Mouse (Mus musculus): ENCODE results near the gene Slc6a4. TPM values are rescaled to one million over a fixed set of nuclear protein-coding genes. Genes with fewer than 3 reads are reported as not detected.

The Slc6a4 gene
- polyA plus RNA-seq (2015; fragmentation: Nextera tagmentation; extraction: Ambion mirVana) = 0.25 and 0.36 TPM in 2 replicates

DNA sequence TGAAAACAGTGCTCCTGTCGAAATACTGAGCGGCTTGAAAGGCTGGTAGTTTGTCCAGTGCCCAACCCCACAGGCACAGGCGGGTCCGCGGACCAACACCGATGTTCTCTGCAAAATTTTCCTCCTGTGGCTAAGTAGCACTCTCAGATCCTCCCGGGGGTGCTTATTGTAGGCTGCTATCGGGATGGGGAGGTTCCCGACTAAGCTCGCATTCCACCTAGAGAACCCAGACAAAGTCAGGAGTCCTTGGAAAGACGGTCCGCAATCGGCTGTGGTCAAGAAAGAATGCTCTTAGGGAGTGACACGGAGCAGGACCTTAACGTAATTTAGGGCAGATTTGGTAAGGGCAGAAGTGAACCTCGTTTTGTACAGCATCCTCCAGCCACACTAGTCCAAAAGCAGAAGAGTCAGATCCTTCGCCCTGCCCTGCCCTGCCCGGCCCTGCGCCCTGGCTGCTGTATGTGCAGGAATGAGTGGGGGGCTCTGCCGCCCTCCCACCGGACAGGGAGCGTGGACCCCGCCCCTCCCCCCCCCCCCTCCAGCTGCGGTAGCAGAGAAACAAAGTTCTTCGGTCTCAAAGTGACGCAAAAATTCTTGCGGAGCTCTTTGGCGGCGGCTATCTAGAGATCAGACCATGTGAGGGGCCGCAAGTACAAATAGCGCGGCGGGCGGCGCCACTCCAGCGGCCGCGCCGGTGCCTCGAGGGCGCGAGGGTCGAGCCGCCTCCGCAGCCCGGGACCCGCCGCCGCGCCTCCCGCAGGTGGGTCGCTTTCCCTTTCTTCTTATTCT is at the start of gene Slc6a4:
TSS of gene Slc6a4 (plus strand) at position 688 of the 789 bp plus-strand sequence.
- Histone ChIP-seq H3K9ac (peak within 1 kb of the TSS; percentile 64), H3K27me3 (peaks cover 78% of the 10 kb centered on the region), H3K27ac (replicated peaks) (no peak within 1 kb of the TSS), H3K4me1 (replicated peaks) (peaks cover 24% of the 10 kb centered on the region), H3K36me3 (no peaks in the 10 kb centered on the region), H3K4me3 (peak within 1 kb of the TSS; percentile 47), H3K4me2 (peak within 1 kb of the TSS; percentile 85), H3K9me3 (no peaks in the 10 kb centered on the region)
- under 1% methylated on average over 52 of the region's 52 CpGs for WGBS
- ATAC-seq (ENCODE audit: low read depth) = peak; percentile 19; the same call in 1 of the 2 replicates

DNA sequence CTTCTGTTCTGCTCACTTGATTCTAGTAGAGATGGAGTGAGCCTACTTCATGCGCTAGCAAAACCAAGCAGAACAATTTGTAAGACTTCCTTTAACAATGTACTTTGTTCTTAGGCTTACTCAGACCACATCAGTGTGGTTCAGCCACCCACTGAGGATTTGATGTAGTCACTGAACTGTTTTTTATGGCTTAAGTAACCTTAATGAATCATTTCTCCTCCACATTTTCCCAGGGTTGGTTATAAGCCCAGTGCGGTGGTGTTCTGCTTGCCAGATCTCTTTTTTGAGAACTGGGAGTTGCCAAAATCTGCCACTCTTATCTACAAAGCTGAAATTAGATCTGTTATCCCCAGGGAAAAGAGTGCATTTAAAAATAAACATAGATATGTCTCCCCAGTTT is 44.9 kb upstream of the Slc6a4 start:
- H3K4me2 ChIP-seq = no peak overlapping the region
- WGBS = 96% methylated on average over 2 of the region's 2 CpGs
- no peaks in the 10 kb centered on the region for H3K27me3 ChIP-seq
- H3K9ac ChIP-seq = no peak overlapping the region
- H3K27ac ChIP-seq (replicated peaks) = no peak overlapping the region
- H3K36me3 ChIP-seq = peaks cover 82% of the 10 kb centered on the region
- H3K9me3 ChIP-seq = no peaks in the 10 kb centered on the region
- H3K4me3 ChIP-seq = no peak overlapping the region
- no peak for ATAC-seq (ENCODE audit: low read depth)
- no peaks in the 10 kb centered on the region for H3K4me1 ChIP-seq (replicated peaks)

DNA sequence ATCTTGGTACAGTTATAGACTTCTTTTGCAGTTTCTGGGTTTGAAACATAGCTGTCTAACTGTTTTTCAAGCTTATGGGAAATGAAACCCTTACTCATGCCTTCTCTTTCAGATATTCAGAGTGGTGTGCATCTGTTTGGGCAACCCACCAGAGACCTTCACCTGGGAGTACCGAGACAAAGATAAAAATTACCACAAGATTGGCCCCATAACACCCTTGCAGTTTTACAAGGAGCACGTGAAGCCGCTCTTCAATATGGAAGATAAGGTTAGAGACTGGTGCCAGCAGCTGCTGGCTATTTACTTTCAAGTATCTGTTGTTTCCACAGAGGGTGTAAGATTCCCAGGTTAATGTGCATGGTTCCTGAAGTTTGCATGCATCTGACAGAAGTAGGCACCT is 32.7 kb upstream of the Slc6a4 start:
- 98% methylated on average over 3 of the region's 3 CpGs for WGBS
- no peaks in the 10 kb centered on the region for H3K27me3 ChIP-seq
- H3K36me3 ChIP-seq = peaks cover 92% of the 10 kb centered on the region
- no peak overlapping the region for H3K9ac ChIP-seq
- H3K9me3 ChIP-seq = no peaks in the 10 kb centered on the region
- no peak overlapping the region for H3K4me3 ChIP-seq
- H3K4me2 ChIP-seq = no peak overlapping the region
- no peak overlapping the region for H3K27ac ChIP-seq (replicated peaks)
- ATAC-seq (ENCODE audit: low read depth) = no peak
- no peaks in the 10 kb centered on the region for H3K4me1 ChIP-seq (replicated peaks)

DNA sequence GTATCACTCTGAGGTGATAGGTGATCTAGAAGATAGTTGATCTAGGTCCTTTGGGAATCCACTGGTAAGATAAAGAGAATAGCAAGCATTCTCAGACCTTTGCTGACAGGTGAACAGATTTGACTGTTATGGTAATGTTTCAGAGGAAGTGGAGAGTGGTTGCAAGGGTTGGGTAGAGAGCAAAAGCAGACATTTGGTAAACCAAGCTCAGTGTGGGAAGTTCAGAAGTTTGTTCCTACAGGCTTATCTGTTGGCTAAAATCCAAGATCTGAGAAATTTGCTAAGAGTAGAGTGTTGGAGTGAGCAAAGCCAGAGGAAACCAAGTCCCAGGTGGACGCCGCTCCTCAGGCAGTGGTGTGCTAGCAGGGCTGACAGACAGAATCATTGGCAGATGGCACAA is 28.1 kb upstream of the Slc6a4 start:
- Histone ChIP-seq H3K4me3 (no peak overlapping the region), H3K4me2 (no peak overlapping the region), H3K27ac (replicated peaks) (no peak overlapping the region), H3K4me1 (replicated peaks) (no peaks in the 10 kb centered on the region), H3K36me3 (peaks cover 90% of the 10 kb centered on the region), H3K9me3 (no peaks in the 10 kb centered on the region), H3K27me3 (no peaks in the 10 kb centered on the region), H3K9ac (no peak overlapping the region)
- ATAC-seq (ENCODE audit: low read depth) = no peak
- WGBS = 100% methylated on average over 2 of the region's 2 CpGs

DNA sequence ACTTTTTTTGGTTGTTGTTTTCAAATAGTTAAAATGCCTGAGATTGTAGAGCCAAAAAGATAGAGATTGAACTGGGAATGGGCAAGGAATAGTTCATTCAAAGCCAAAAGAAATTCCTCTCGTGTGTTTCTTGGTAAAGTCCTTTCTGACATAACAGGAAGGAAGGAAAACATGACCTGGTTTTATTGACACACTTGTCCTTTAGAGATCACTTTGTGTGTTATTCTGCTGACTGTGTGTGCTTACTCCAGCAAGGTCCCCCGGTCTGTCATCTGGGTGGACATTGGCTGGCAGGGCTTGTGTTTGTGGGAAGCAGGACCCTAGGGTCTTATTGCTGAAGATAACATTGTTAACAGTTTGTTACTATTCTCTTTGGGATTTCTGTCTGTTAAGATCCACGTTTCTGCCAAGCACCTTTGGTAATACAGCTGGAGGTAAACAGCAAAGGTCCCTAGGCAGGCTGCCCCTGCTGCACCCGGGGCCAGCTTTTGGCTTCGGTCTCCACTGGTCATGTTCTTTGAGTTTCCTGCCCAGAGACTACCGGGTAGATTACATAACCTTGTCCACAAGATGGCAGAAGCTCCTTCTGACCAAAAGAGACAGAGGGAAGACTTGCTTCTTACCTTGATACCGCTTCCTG is 23.6 kb upstream of the Slc6a4 start:
- 91% methylated on average over 7 of the region's 7 CpGs for WGBS
- ATAC-seq (ENCODE audit: low read depth) = no peak

DNA sequence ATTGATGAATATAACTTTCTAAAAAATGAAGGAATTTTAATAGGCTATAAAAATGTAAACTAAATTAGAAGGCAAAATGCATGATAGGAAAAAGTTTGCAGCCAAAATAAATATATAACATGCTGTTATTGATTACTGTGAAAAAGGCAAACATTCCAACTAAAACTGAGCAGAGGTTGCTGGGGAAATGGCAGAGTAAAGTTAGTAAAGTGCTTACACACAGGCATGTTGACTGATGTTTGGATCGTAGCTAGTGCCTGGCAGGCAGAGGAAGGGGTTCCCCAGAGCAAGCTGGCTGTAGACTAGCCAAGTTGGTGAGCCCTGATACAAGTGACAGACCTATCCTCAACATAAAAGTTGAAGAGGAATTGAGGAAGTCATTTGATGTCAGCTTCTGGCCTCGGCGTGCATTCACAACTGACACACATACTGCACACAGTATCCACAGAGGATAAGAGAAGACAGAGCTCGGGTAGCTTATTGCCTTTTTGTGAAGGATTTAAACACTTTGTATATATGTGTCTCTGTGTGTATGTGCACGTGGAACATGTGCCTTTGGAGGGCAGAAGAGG is 16.7 kb upstream of the Slc6a4 start:
- Histone ChIP-seq H3K9ac (no peak overlapping the region), H3K27ac (replicated peaks) (no peak overlapping the region), H3K4me1 (replicated peaks) (no peaks in the 10 kb centered on the region), H3K4me3 (no peak overlapping the region), H3K4me2 (no peak overlapping the region), H3K27me3 (no peaks in the 10 kb centered on the region), H3K9me3 (no peaks in the 10 kb centered on the region), H3K36me3 (peaks cover 69% of the 10 kb centered on the region)
- WGBS = 84% methylated on average over 5 of the region's 5 CpGs
- no peak for ATAC-seq (ENCODE audit: low read depth)

More for the DNA sequence above, 23.6 kb upstream of the Slc6a4 start:
- Histone ChIP-seq H3K9me3 (0 out of 2 replicates have a peak, but pooled peaks cover 3% of the 10 kb centered on the region), H3K36me3 (peaks cover 87% of the 10 kb centered on the region), H3K4me1 (replicated peaks) (no peaks in the 10 kb centered on the region), H3K9ac (no peak overlapping the region), H3K27me3 (no peaks in the 10 kb centered on the region), H3K27ac (replicated peaks) (no peak overlapping the region), H3K4me3 (no peak overlapping the region), H3K4me2 (no peak overlapping the region)

DNA sequence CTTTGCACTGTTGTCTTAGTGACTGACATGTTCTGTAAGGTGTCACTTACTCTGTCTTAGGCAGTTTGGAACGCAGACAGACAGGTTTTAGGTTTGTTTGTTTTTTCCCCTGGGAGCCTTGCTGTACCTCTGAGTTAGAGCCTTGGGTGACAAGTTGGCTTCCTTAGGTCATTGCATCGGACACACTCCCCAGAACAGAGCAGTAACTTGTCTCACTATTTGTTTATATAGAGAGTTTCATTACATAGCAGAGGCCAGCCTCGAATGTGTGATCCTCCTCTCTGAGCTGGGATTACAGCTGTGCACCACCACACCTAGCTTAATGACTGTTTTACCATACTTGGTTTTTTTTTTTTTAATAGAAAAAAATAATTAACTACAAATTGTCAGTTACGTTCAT is 16.0 kb upstream of the Slc6a4 start:
- no peak for ATAC-seq (ENCODE audit: low read depth)
- 95% methylated on average over 4 of the region's 4 CpGs for WGBS
- Histone ChIP-seq H3K4me2 (no peak overlapping the region), H3K9me3 (no peaks in the 10 kb centered on the region), H3K9ac (no peak overlapping the region), H3K4me1 (replicated peaks) (no peaks in the 10 kb centered on the region), H3K4me3 (no peak overlapping the region), H3K27ac (replicated peaks) (no peak overlapping the region), H3K27me3 (no peaks in the 10 kb centered on the region), H3K36me3 (peaks cover 74% of the 10 kb centered on the region)

DNA sequence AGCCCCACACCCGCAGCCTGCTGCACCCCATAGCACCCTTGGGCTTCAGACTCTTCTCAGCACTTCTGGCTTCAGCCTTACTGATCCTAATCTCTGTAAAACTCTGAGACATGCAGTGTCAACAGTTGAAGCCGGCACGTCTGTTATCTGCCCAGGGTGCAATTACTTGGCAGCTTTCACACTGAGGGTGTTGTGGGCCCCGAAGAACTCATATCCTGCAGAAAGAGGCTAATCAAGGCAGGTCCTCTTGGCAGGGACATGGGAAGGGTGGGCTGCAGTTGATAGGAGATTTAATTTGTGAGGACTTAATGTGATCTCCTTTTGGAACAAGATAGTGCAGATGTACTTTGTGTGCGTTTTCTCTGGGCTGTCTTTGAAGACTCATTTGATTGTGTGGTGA is 14.8 kb upstream of the Slc6a4 start:
- no peak overlapping the region for H3K4me2 ChIP-seq
- WGBS = 89% methylated on average over 5 of the region's 5 CpGs
- H3K9me3 ChIP-seq = no peaks in the 10 kb centered on the region
- no peak overlapping the region for H3K27ac ChIP-seq (replicated peaks)
- peaks cover 74% of the 10 kb centered on the region for H3K36me3 ChIP-seq
- no peak overlapping the region for H3K4me3 ChIP-seq
- ATAC-seq (ENCODE audit: low read depth) = no peak
- no peak overlapping the region for H3K9ac ChIP-seq
- H3K27me3 ChIP-seq = no peaks in the 10 kb centered on the region
- no peaks in the 10 kb centered on the region for H3K4me1 ChIP-seq (replicated peaks)

DNA sequence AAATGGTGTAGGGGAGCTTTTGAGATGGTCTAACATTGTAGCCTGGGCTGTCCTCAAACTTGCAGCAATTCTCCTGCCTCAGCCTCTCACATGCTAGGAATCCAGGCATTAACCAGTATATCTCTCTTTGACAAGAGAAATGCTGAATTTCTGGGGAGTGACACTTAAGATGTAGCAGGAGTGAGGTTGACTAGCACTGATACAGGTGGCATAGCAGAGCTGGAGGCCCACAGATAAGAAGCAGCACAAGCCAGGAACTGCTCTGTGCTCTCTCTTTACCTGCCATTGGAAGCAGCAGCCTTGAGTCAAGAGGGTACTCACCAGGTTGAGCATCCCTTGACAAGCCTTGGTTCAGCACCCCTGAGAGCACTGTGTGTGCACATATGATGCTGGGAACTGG is 14.2 kb upstream of the Slc6a4 start:
- Histone ChIP-seq H3K4me1 (replicated peaks) (no peaks in the 10 kb centered on the region), H3K27me3 (no peaks in the 10 kb centered on the region), H3K4me3 (no peak overlapping the region), H3K27ac (replicated peaks) (no peak overlapping the region), H3K9me3 (no peaks in the 10 kb centered on the region), H3K4me2 (no peak overlapping the region), H3K9ac (no peak overlapping the region), H3K36me3 (peaks cover 69% of the 10 kb centered on the region)
- no peak for ATAC-seq (ENCODE audit: low read depth)

DNA sequence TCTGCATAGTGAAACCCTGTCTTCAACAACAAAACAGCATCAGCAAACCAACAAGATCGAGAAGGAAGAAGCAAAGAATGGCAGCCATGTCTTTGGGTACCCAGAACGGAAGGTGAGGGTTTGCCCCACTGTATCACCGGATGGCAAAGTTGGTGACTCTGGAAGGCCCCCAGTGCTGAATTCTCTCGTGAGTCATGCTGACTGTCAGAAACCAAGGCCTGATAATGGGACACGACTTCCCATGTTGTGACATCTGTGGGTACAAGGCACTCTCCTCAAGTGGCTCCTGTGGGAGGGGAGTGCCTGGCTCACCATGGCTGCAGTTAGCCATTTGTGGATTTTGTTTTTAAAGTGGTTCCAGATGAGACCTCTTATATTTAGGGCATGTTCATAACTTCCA is 7.6 kb upstream of the Slc6a4 start:
- Histone ChIP-seq H3K27ac (replicated peaks) (no peak overlapping the region), H3K9ac (no peak overlapping the region), H3K27me3 (peaks cover 7% of the 10 kb centered on the region; the same call in 1 of the 2 replicates), H3K36me3 (peaks cover 28% of the 10 kb centered on the region), H3K4me2 (no peak overlapping the region), H3K4me3 (no peak overlapping the region), H3K4me1 (replicated peaks) (no peaks in the 10 kb centered on the region), H3K9me3 (no peaks in the 10 kb centered on the region)
- no peak for ATAC-seq (ENCODE audit: low read depth)
- WGBS = 74% methylated on average over 5 of the region's 5 CpGs

DNA sequence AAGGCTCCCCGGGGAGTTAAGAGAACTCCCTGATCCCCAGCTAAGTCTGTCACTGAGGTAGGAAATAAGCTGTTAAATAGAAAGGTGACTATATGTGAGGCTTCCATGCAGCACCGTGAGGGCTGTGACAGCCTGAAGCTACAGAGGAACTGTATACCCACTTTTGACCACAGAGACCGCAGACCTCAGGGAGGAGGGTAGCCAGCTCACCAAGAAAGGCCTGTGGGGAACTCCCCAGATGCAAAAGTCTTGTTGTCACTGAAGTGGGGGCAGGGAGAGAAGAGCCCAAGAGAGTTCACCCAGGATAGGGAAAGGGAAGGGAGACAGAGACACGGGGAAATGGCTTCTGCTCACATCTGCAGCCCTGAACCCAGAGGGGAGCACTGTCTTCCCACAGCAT is 5.5 kb upstream of the Slc6a4 start:
- 43% methylated on average over 4 of the region's 4 CpGs for WGBS
- no peak for ATAC-seq (ENCODE audit: low read depth)

DNA sequence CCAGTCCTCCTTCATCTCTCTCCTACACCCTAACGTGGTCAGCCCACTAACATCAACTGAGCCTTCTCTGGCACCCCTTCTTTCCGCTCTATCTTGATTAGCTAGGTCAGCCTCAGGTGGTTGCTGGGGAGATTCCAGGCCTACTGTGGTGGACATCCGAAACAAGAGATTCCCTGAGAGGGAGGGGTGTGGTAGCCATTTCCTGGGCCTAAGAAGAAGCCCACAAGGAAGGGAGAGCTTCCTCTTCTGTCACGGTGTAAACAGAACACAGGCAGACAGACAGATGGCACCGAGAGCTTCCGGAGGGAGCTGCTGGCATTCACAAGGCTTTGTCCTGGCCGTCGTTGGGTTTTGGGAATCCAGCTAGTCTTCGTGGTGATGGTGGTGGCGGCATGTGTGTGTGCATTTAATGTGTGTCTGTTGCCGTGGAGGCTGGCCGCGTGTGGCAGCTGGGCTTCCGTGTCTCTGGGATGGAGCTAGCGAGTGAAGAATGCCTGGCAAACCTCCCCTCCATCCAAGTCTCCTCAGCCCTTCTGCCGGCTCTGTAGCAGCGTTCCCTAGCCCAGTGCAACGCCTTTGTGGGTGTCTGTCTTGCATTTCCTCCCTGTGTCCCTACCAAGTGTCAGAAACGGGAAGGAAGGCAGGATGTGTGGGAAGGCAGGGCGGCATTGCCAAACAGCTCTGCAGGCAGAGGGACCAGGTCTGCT is 2.3 kb upstream of the Slc6a4 start:
- no peak for ATAC-seq (ENCODE audit: low read depth)
- peaks cover 24% of the 10 kb centered on the region for H3K4me1 ChIP-seq (replicated peaks)
- no peak overlapping the region for H3K27ac ChIP-seq (replicated peaks)
- H3K9ac ChIP-seq = no peak overlapping the region
- no peak overlapping the region for H3K4me2 ChIP-seq
- no peaks in the 10 kb centered on the region for H3K9me3 ChIP-seq
- no peaks in the 10 kb centered on the region for H3K36me3 ChIP-seq
- no peak overlapping the region for H3K4me3 ChIP-seq
- 54% methylated on average over 20 of the region's 20 CpGs for WGBS
- peaks cover 60% of the 10 kb centered on the region for H3K27me3 ChIP-seq

More for the DNA sequence above, 5.5 kb upstream of the Slc6a4 start:
- Histone ChIP-seq H3K4me2 (no peak overlapping the region), H3K4me3 (no peak overlapping the region), H3K9me3 (no peaks in the 10 kb centered on the region), H3K4me1 (replicated peaks) (peaks cover 12% of the 10 kb centered on the region), H3K27me3 (peaks cover 27% of the 10 kb centered on the region), H3K9ac (0 out of 2 replicates have a peak overlapping the region, but pooled peaks have one; percentile 23), H3K27ac (replicated peaks) (no peak overlapping the region), H3K36me3 (peaks cover 7% of the 10 kb centered on the region)
